In genomic region chr16:20237426-20237825, GRCm38 (mm10) we compare ENCODE assay signal across 10 mouse cellular contexts. TPM values are rescaled to one million over a fixed set of nuclear protein-coding genes. Genes with fewer than 3 reads are reported as not detected.
DNase-seq lines count a peak whose midpoint lies in the region; ATAC-seq lines count a peak whose summit lies in the region.
"Had no signal": no experiment of that assay in that cellular context is flagged by ENCODE, and none has a peak within 500 bp of the region (broad histone marks: within the 10 kb centered on the region; RNA-seq: fewer than 3 reads in every experiment).

No protein-coding gene starts in this region.

- no peak overlapping the region for H3K9ac ChIP-seq in liver, embryonic 12.5 days
- H3K9ac ChIP-seq in liver, embryonic 11.5 days (ENCODE audit: low read depth, low read length): no peak overlapping the region
- no peak overlapping the region for H3K9ac ChIP-seq in intestine, embryonic 15.5 days
- H3K9ac ChIP-seq: heart, embryonic 15.5 days had no signal

- H3K9me3 ChIP-seq in liver, embryonic 12.5 days (replicated peaks): no peaks in the 10 kb centered on the region
- H3K9me3 ChIP-seq in liver, embryonic 11.5 days (ENCODE audit: control insufficient read depth, low read length): no peaks in the 10 kb centered on the region
- H3K9me3 ChIP-seq in intestine, embryonic 15.5 days: no peaks in the 10 kb centered on the region
- H3K9me3 ChIP-seq: heart, embryonic 15.5 days had no signal

- DNase-seq in liver, embryonic 11.5 days (ENCODE audit: low spot score): no peak
- peak; percentile 32 for DNase-seq in adrenal gland, postnatal 25 days
- peak; percentile 55 to 73 for DNase-seq in cerebellum, postnatal 10 days
- DNase-seq in layer of hippocampus, postnatal 36 days: peak; percentile 42 to 52
- no peak for DNase-seq in heart, adult 8-10 months (ENCODE audit: low spot score)
- DNase-seq in gastrocnemius, adult 18-20 months (ENCODE audit: low spot score): no peak

- H3K4me3 ChIP-seq in liver, embryonic 12.5 days: no peak overlapping the region
- H3K4me3 ChIP-seq in liver, embryonic 11.5 days (ENCODE audit: low read depth, low read length): no peak overlapping the region
- H3K4me3 ChIP-seq in intestine, embryonic 15.5 days (replicated peaks): no peak overlapping the region
- H3K4me3 ChIP-seq: heart, embryonic 15.5 days had no signal

- peaks cover 10% of the 10 kb centered on the region; the same call in 1 of the 2 replicates for H3K4me1 ChIP-seq in liver, embryonic 12.5 days
- H3K4me1 ChIP-seq in liver, embryonic 11.5 days (replicated peaks; ENCODE audit: control insufficient read depth, insufficient read depth, low read length): 0 out of 2 replicates have a peak, but pooled peaks cover 2% of the 10 kb centered on the region
- H3K4me1 ChIP-seq in intestine, embryonic 15.5 days (replicated peaks): no peaks in the 10 kb centered on the region

- no peaks in the 10 kb centered on the region for H3K36me3 ChIP-seq in liver, embryonic 12.5 days
- H3K36me3 ChIP-seq in liver, embryonic 11.5 days (ENCODE audit: control insufficient read depth, insufficient read depth, low read length): no peaks in the 10 kb centered on the region
- no peaks in the 10 kb centered on the region for H3K36me3 ChIP-seq in intestine, embryonic 15.5 days

- 73% methylated on average over 4 of the region's 4 CpGs for WGBS in liver, embryonic 12.5 days (ENCODE audit: insufficient replicate concordance)
- WGBS in liver, embryonic 11.5 days: 75% methylated on average over 4 of the region's 4 CpGs
- WGBS in intestine, embryonic 15.5 days: 69% methylated on average over 4 of the region's 4 CpGs

- no peak overlapping the region for H3K4me2 ChIP-seq in liver, embryonic 12.5 days
- no peak overlapping the region for H3K4me2 ChIP-seq in liver, embryonic 11.5 days
- no peak overlapping the region for H3K4me2 ChIP-seq in intestine, embryonic 15.5 days (replicated peaks)
- H3K4me2 ChIP-seq: heart, embryonic 15.5 days had no signal

- H3K27me3 ChIP-seq in liver, embryonic 12.5 days (replicated peaks): peaks cover 47% of the 10 kb centered on the region
- H3K27me3 ChIP-seq in liver, embryonic 11.5 days (replicated peaks; ENCODE audit: control insufficient read depth, insufficient read depth, low read length): peaks cover 28% of the 10 kb centered on the region
- H3K27me3 ChIP-seq in intestine, embryonic 15.5 days (replicated peaks): peaks cover 7% of the 10 kb centered on the region; the same call in 1 of the 2 replicates

- no peak overlapping the region for H3K27ac ChIP-seq in liver, embryonic 12.5 days
- H3K27ac ChIP-seq in liver, embryonic 11.5 days (ENCODE audit: low read depth, low read length): no peak overlapping the region
- H3K27ac ChIP-seq in intestine, embryonic 15.5 days: no peak overlapping the region
- H3K27ac ChIP-seq: heart, embryonic 15.5 days had no signal

- 0 out of 2 replicates have a peak, but pooled peaks have one; percentile 28 for ATAC-seq in liver, embryonic 12.5 days
- no peak for ATAC-seq in liver, embryonic 11.5 days (replicated peaks; ENCODE audit: low FRiP score)
- ATAC-seq in intestine, embryonic 15.5 days: no peak

RNA-seq across cellular contexts. Expression of gene Map6d1, which starts 3.7 kb away (rescaled TPM):
- 0.05 and 0.13 TPM in 2 replicates for polyA plus RNA-seq in liver, embryonic 12.5 days (2016; fragmentation: Nextera tagmentation; extraction: Ambion mirVana)
- 0.27 and 0.31 TPM in 2 replicates for polyA plus RNA-seq in liver, embryonic 11.5 days (2014; fragmentation: Nextera tagmentation; extraction: Ambion mirVana)
- 10.7 and 15.1 TPM in 2 replicates for total RNA-seq in adrenal gland, postnatal 25 days (2021)
- total RNA-seq in layer of hippocampus, postnatal 36 days (2021): 10 to 100 TPM; 37.7 to 41.2 TPM
- 1 to 10 TPM; 1.2 to 1.8 (median 1.4) TPM for total RNA-seq in heart, adult 8-10 months (2022)
- total RNA-seq in gastrocnemius, adult 18-20 months (2021): under 1 TPM; 0.31 to 0.66 TPM
- polyA plus RNA-seq in intestine, embryonic 15.5 days (2015; fragmentation: Nextera tagmentation; extraction: Ambion mirVana): 0.49 and 0.60 TPM in 2 replicates
- total RNA-seq: megakaryocyte-erythroid progenitor cell, adult 5-6 weeks had no signal

Comparison
In these comparisons a context has a peak if more than half of its experiments do, and no peak if none do; other contexts are left out.
1. DNase-seq: peak in adrenal gland, postnatal 25 days (single experiment), cerebellum, postnatal 10 days (2 of 2) and layer of hippocampus, postnatal 36 days (2 of 2); none in liver, embryonic 11.5 days (single experiment), heart, adult 8-10 months (single experiment) and gastrocnemius, adult 18-20 months (single experiment).